Mouse (Mus musculus) 3134 (cell line): ENCODE measurements at regions not wholly inside any gene's neighbourhood (a gene's known extent, or its start where the extent isn't known, plus 50 kb on each side); places are given as distances from the start of the nearest gene placed in this dataset.

Experiments
- DNase-seq: peaks from one replicate; pipeline ENCODE4 v3.0.0-alpha.2; 2011; ENCODE audit warnings: low spot score; ENCODE audit not compliant: insufficient read length; ENCODE audit errors: extremely low read depth

- DNase-seq = no peak
These were observed 148.5 kb downstream of the Clic5 start for GRCm38 (mm10) chr17:44336842-44337241.

- no peak for DNase-seq
These were observed 148.9 kb downstream of the Clic5 start for GRCm38 (mm10) chr17:44337253-44337652.

- no peak for DNase-seq
These were observed 156.2 kb downstream of the Clic5 start for GRCm38 (mm10) chr17:44344542-44344941.

- no peak for DNase-seq
These were observed 157.0 kb downstream of the Clic5 start for GRCm38 (mm10) chr17:44345374-44345773.

- no peak for DNase-seq
These were observed 162.0 kb downstream of the Clic5 start for GRCm38 (mm10) chr17:44350201-44350948.

- no peak for DNase-seq
These were observed 162.5 kb downstream of the Clic5 start for GRCm38 (mm10) chr17:44350949-44351244.

- no peak for DNase-seq
These were observed 163.2 kb downstream of the Clic5 start for GRCm38 (mm10) chr17:44351499-44352117.

GRCm38 (mm10) chr17:44352142-44352541, 163.8 kb downstream of the Clic5 start:
- no peak for DNase-seq

GRCm38 (mm10) chr17:44363111-44363510, 174.7 kb downstream of the Clic5 start:
- DNase-seq = no peak

GRCm38 (mm10) chr17:44364494-44364893, 176.1 kb downstream of the Clic5 start:
- DNase-seq = no peak

GRCm38 (mm10) chr17:44366438-44366837, 178.1 kb downstream of the Clic5 start:
- no peak for DNase-seq

GRCm38 (mm10) chr17:44367561-44367960, 179.2 kb downstream of the Clic5 start:
- no peak for DNase-seq

GRCm38 (mm10) chr17:44370966-44371465, 182.6 kb downstream of the Clic5 start:
- DNase-seq = no peak

GRCm38 (mm10) chr17:44371620-44372019, 183.2 kb downstream of the Clic5 start:
- no peak for DNase-seq

GRCm38 (mm10) chr17:44373744-44374456, 185.5 kb downstream of the Clic5 start:
- no peak for DNase-seq

GRCm38 (mm10) chr17:44378391-44378790, 190.0 kb downstream of the Clic5 start:
- DNase-seq = no peak

GRCm38 (mm10) chr17:44388916-44389315, 200.5 kb downstream of the Clic5 start:
- no peak for DNase-seq

GRCm38 (mm10) chr17:44397829-44398228, 209.4 kb downstream of the Clic5 start:
- DNase-seq = no peak

- DNase-seq = no peak
These were observed 209.8 kb downstream of the Clic5 start for GRCm38 (mm10) chr17:44398231-44398630.

GRCm38 (mm10) chr17:44404923-44405322, 216.5 kb downstream of the Clic5 start:
- no peak for DNase-seq

- DNase-seq = no peak
These were observed 222.6 kb downstream of the Clic5 start for GRCm38 (mm10) chr17:44410961-44411360.
